Mouse (Mus musculus) kidney, postnatal 0 days (tissue): Measurements from ENCODE around the gene Zfp235. TPM values are rescaled to one million over a fixed set of nuclear protein-coding genes. Genes with fewer than 3 reads are reported as not detected.

Experiments
- ATAC-seq: fragments of 200-750 bp; cut with Nextera tagmentation; replicated peaks from 2 replicates; pipeline ENCODE4 v1.8.0; 2017; ENCODE audit warnings: low read depth, moderate number of reproducible peaks, moderate TSS enrichment, moderate library complexity; ENCODE audit not compliant: low FRiP score
- DNase-seq: peaks from one replicate; pipeline ENCODE4 v3.0.0-alpha.2; 2016; ENCODE audit warnings: low spot score
- H3K27ac ChIP-seq: fragments of 300-500 bp; sonication (generic); 2 replicates; pipeline ENCODE4 v1.5.1; 2014; ENCODE audit warnings: mild to moderate bottlenecking
- H3K27me3 ChIP-seq: fragments of 300-500 bp; sonication (generic); 2 replicates; pipeline ENCODE4 v1.6.1; 2014; ENCODE audit warnings: low read length, mixed read lengths; ENCODE audit not compliant: insufficient read depth
- H3K36me3 ChIP-seq: fragments of 300-500 bp; sonication (generic); 2 replicates; pipeline ENCODE4 v1.6.1; 2014; ENCODE audit warnings: low read length, mixed read lengths; ENCODE audit not compliant: insufficient read depth
- H3K4me1 ChIP-seq: fragments of 300-500 bp; sonication (generic); replicated peaks from 2 replicates; pipeline ENCODE4 v1.6.1; 2014; ENCODE audit warnings: antibody characterized with exemption, low read length, mixed read lengths; ENCODE audit not compliant: insufficient read depth
- H3K4me2 ChIP-seq: fragments of 300-500 bp; sonication (generic); 2 replicates; pipeline ENCODE4 v1.6.1; 2014; ENCODE audit warnings: mild to moderate bottlenecking, low read length, moderate library complexity, mixed read lengths
- H3K4me3 ChIP-seq: fragments of 300-500 bp; sonication (generic); replicated peaks from 2 replicates; pipeline ENCODE4 v1.5.1; 2014; ENCODE audit warnings: low read depth, low read length
- H3K9ac ChIP-seq: fragments of 300-500 bp; sonication (generic); 2 replicates; pipeline ENCODE4 v1.6.1; 2014; ENCODE audit warnings: low read depth, low read length
- H3K9me3 ChIP-seq: fragments of 300-500 bp; sonication (generic); replicated peaks from 2 replicates; pipeline ENCODE4 v1.6.1; 2016; ENCODE audit warnings: low read length, inconsistent platforms, mixed read lengths
- CTCF ChIP-seq: IDR thresholded peaks from 2 replicates; pipeline ENCODE4 v1.5.1; 2016; ENCODE audit warnings: antibody characterized with exemption, low read depth, mild to moderate bottlenecking, moderate library complexity
- WGBS: fragments of 180-500 bp; shearing (Covaris S2); extraction: QIAGEN DNeasy Blood & Tissue Kit; methylation state at CpG from one replicate; pipeline ENCODE4 v1.1.7; 2014; 5-methylcytosine and 5-hydroxymethylcytosine counted together
- polyA plus RNA-seq: library from polyadenylated mRNA; unstranded; fragments of >200 nt; fragmentation: Nextera tagmentation; extraction: Ambion mirVana; gene quantifications from 2 replicates; pipeline ENCODE4 v1.2.1, GENCODE M21; 2015

The Zfp235 gene
- polyA plus RNA-seq, 1 experiment from 2014 or later: 13.3 TPM

DNA sequence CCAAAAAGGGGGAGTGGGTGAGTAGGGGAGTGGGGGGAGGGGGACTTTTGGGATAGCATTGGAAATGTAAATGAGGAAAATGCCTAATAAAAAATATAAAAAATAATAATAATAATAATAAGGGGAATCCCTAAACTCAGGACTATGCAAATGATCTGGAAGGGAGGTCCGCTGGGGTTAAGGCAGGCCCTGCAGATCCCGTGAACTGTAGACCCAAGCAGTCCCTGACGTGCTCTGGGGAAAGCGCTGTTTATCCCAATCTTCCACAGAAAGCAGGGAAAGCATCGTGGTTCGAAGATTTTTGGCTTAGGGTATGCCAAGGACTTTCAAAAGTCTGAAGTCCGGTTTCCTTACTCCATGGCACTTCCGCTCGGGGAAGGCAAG, 22.2 kb upstream of the Zfp235 start:
- Histone ChIP-seq H3K9me3 (peaks cover 15% of the 10 kb centered on the region), H3K27ac (peak overlapping the region; percentile 55), H3K36me3 (peaks cover 12% of the 10 kb centered on the region), H3K9ac (0 out of 2 replicates have a peak overlapping the region, but pooled peaks have one; percentile 3), H3K4me2 (peak overlapping the region; percentile 65), H3K27me3 (no peaks in the 10 kb centered on the region), H3K4me3 (peak overlapping the region; percentile 55), H3K4me1 (0 out of 2 replicates have a peak, but pooled peaks cover 3% of the 10 kb centered on the region)
- no peak for ATAC-seq
- TF ChIP-seq CTCF: no peak
- DNase-seq: no peak
- 4% methylated on average over 9 of the region's 9 CpGs for WGBS

GRCm38 (mm10) chr7:24112156-24112856, 21.7 kb upstream of the Zfp235 start, which contains the start of gene Zfp112:
Gene Zfp112 (plus strand): TSS chr7:24112314.
- Histone ChIP-seq H3K4me3 (peak within 1 kb of the TSS; percentile 55), H3K27me3 (no peaks in the 10 kb centered on the region), H3K9ac (peak within 1 kb of the TSS; percentile 60), H3K36me3 (peaks cover 7% of the 10 kb centered on the region), H3K4me2 (peak within 1 kb of the TSS; percentile 65), H3K4me1 (0 out of 2 replicates have a peak, but pooled peaks cover 3% of the 10 kb centered on the region), H3K9me3 (0 out of 2 replicates have a peak, but pooled peaks cover 10% of the 10 kb centered on the region), H3K27ac (peak within 1 kb of the TSS; percentile 72)
- WGBS: 0% methylated on average over 23 of the region's 23 CpGs
- DNase-seq (peak; percentile 96), ATAC-seq (peak; percentile 98)
- no peak for TF ChIP-seq CTCF

DNA sequence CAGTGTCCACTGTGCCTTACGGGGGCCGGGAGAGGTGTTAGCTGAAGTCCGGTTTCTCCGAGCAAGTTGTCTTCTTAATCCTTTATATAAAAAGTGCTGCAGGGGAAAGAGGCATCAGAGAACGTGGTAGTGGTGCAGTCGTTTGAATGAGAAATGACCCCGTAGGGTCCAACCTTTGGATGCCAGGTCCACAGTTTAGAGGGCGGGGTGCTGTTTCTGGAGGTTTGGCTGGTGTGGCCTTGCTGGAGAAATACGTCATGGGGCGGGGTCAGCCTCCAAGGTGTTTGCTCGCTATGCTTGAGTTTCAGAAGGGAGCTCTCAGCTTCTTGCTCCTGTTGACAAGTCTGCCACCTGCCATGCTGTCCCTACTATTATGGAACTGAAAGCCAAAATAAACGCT, 21.0 kb upstream of the Zfp235 start:
- Histone ChIP-seq H3K9me3 (0 out of 2 replicates have a peak, but pooled peaks cover 6% of the 10 kb centered on the region), H3K4me3 (peak overlapping the region; percentile 55), H3K36me3 (no peaks in the 10 kb centered on the region), H3K27me3 (no peaks in the 10 kb centered on the region), H3K4me1 (0 out of 2 replicates have a peak, but pooled peaks cover 3% of the 10 kb centered on the region), H3K27ac (peak overlapping the region; percentile 72), H3K4me2 (peak overlapping the region; percentile 65), H3K9ac (peak overlapping the region; percentile 60)
- ATAC-seq (peak; percentile 55), DNase-seq (peak; percentile 68)
- 9% methylated on average over 12 of the region's 12 CpGs for WGBS
- no peak for TF ChIP-seq CTCF

- no peak for DNase-seq
- H3K36me3 ChIP-seq: no peaks in the 10 kb centered on the region
- no peak for ATAC-seq
- H3K4me2 ChIP-seq: no peak overlapping the region
- WGBS: 83% methylated on average over 4 of the region's 4 CpGs
- H3K9me3 ChIP-seq: no peaks in the 10 kb centered on the region
- no peak overlapping the region for H3K27ac ChIP-seq
- H3K4me3 ChIP-seq: no peak overlapping the region
- TF ChIP-seq CTCF: no peak
- 0 out of 2 replicates have a peak, but pooled peaks cover 3% of the 10 kb centered on the region for H3K4me1 ChIP-seq
- H3K27me3 ChIP-seq: no peaks in the 10 kb centered on the region
- no peak overlapping the region for H3K9ac ChIP-seq
Measured at GRCm38 (mm10) chr7:24116655-24117054, 17.3 kb upstream of the Zfp235 start.

DNA sequence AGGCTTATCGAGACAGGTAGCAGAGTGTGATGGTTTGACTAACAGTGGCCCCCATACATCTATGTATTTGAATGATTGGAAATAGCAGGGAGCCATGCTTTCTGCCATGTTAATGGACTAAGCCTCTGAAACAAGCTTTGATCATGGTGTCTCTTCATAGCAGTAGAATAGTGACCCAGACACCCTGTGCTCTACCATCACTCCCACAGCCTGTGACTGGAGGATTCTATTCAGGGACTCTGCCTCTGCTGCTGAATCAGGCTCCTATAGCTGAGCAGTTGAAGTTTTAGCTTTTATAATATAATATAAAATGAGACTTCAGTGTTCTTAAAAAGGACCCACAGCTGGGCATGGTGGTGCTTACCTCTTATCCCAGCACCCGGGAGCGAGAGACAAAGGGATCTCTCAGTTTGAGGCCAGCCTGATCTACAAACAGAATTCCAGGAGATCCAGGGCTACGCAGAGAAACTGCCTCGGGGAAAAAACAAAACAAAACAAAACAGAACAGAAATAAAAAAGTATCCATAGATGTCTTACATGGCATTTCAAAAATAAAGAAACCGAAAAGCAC, 459 bp upstream of the Zfp235 start:
- H3K4me1 ChIP-seq: peaks cover 8% of the 10 kb centered on the region; the same call in 1 of the 2 replicates
- peak overlapping the region; percentile 76 for H3K4me3 ChIP-seq
- H3K36me3 ChIP-seq: 0 out of 2 replicates have a peak, but pooled peaks cover under 1% of the 10 kb centered on the region
- no peaks in the 10 kb centered on the region for H3K27me3 ChIP-seq
- peak overlapping the region; percentile 74 for H3K9ac ChIP-seq
- no peak overlapping the region for H3K27ac ChIP-seq
- H3K4me2 ChIP-seq: peak overlapping the region; percentile 69
- no peak for TF ChIP-seq CTCF
- WGBS: 21% methylated on average over 6 of the region's 6 CpGs
- ATAC-seq: no peak
- no peak for DNase-seq
- H3K9me3 ChIP-seq: no peaks in the 10 kb centered on the region

DNA sequence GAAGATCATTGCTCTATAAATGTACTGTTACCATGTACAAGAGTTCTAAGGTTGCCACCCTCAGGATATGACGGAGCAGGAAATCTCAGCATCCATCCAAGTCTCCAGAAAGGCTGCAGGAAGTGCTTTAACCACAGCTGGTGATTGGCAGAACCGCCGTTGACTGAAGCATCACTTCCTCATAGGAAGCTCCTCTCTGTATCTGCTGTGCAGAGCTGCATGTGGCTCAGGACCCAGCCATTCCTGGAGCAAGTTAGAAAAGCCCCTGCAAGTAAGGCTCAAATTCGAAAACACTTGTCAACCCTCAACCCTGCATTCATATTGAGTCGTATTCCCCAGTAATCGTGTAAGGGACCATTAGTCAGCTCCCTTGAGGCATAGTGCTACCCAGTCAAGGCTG, 8.6 kb downstream of the Zfp235 start:
- Histone ChIP-seq H3K4me3 (no peak overlapping the region), H3K36me3 (peaks cover 14% of the 10 kb centered on the region; the same call in 1 of the 2 replicates), H3K27me3 (no peaks in the 10 kb centered on the region), H3K9me3 (no peaks in the 10 kb centered on the region), H3K27ac (no peak overlapping the region), H3K4me2 (no peak overlapping the region), H3K4me1 (no peaks in the 10 kb centered on the region), H3K9ac (no peak overlapping the region)
- DNase-seq (no peak), ATAC-seq (no peak)
- TF ChIP-seq CTCF: no peak
- 89% methylated on average over 6 of the region's 6 CpGs for WGBS
